Mouse (Mus musculus) bone marrow, adult 2 months (tissue): ENCODE measurements around the gene Slc2a9.

Source experiments
- CTCF ChIP-seq: fragments of 200-500 bp; IDR thresholded peaks from 2 replicates; pipeline ENCODE4 v1.5.1; 2011; ENCODE audit warnings: low read length, control low read depth; ENCODE audit not compliant: control insufficient read depth, insufficient read depth
- POLR2A ChIP-seq: fragments of 200-500 bp; IDR thresholded peaks from 2 replicates; pipeline ENCODE4 v1.6.1; 2011; ENCODE audit warnings: low read depth, mild to moderate bottlenecking, control low read depth, low read length, borderline replicate concordance; ENCODE audit not compliant: control insufficient read depth

GRCm38 (mm10) chr5:38552615-38553014, 49.7 kb upstream of the Slc2a9 start:
- no peak for TF ChIP-seq CTCF
- no peak for TF ChIP-seq POLR2A
